Mouse (Mus musculus) embryonic fibroblast, embryonic 13.5 days (primary cell): ENCODE data around the gene Suv39h1.

Source experiments
- CTCF ChIP-seq: IDR thresholded peaks from 2 replicates; pipeline ENCODE4 v1.5.1; 2011; ENCODE audit warnings: mild to moderate bottlenecking, control low read depth, low read length, moderate library complexity, borderline replicate concordance; ENCODE audit not compliant: insufficient read depth
- POLR2A ChIP-seq: IDR thresholded peaks from 2 replicates; pipeline ENCODE4 v1.6.1; 2011; ENCODE audit warnings: low read depth, mild to moderate bottlenecking, control low read depth, low read length, moderate library complexity

DNA sequence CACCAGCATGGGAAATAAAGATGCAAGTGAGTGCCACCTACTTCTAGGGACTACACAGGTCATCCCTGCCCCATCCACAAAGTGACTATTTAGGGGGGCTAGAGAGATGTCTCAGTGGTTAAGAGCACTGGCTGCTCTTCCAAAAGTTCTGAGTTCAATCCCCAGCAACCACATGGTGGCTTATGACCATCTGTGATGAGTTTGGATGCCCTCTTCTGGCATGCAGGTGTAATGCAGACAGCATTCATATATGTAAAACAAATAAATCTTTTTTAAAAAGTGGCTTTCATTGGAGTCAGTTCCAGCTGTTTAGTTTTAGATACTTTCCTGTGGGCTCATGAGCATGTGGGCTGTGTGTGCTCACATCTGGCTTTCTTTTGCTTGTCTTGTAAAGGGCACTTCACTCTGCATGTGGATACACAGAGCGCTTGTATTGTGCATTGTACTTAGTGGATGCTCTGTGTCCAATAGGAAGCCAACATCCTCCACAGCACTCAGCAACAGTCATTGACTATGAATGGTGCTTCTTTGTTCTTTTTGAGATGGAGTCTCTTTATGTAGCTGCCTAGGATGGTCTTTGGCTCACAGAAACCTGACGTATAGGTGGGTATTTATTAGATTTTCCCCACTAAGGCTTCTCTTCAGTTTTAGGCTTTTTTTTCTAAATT lies 54.3 kb downstream of the Suv39h1 start:
- TF ChIP-seq CTCF (no peak), POLR2A (no peak)
